In genomic region chr4:120071411-120071810, GRCm38 (mm10) we compare ENCODE assay signal across 38 mouse cellular contexts. TPM values are rescaled to one million over a fixed set of nuclear protein-coding genes. Genes with fewer than 3 reads are reported as not detected.
"Had no signal": no experiment of that assay in that cellular context is flagged by ENCODE, and none has a peak within 500 bp of the region (broad histone marks: within the 10 kb centered on the region; RNA-seq: fewer than 3 reads in every experiment).

No protein-coding gene starts in this region.

- DNase-seq: gastrocnemius, postnatal 36 days; heart, adult 18-20 months; kidney, adult 18-20 months; kidney, adult 8-10 months; kidney, postnatal 10 days; kidney, postnatal 25 days; kidney, postnatal 4 days; liver; liver, embryonic 13.5 days had no signal

- H3K9ac ChIP-seq: heart, embryonic 13.5 days; heart, embryonic 15.5 days; hindbrain, embryonic 15.5 days; limb, embryonic 12.5 days; liver, embryonic 13.5 days; liver, embryonic 15.5 days had no signal

- H3K9me3 ChIP-seq: heart, embryonic 13.5 days; heart, embryonic 15.5 days; hindbrain, embryonic 13.5 days; hindbrain, embryonic 15.5 days; limb, embryonic 10.5 days; limb, embryonic 12.5 days; liver, embryonic 13.5 days; liver, embryonic 15.5 days had no signal

- H3K4me1 ChIP-seq: liver, embryonic 13.5 days; liver, embryonic 15.5 days had no signal

- H3K27ac ChIP-seq: heart, embryonic 13.5 days; heart, embryonic 15.5 days; hindbrain, embryonic 13.5 days; hindbrain, embryonic 15.5 days; hindbrain, postnatal 0 days; limb, embryonic 10.5 days; limb, embryonic 12.5 days; liver, embryonic 13.5 days; liver, embryonic 15.5 days had no signal

- ATAC-seq: hindbrain, postnatal 0 days had no signal

- H3K4me2 ChIP-seq: heart, embryonic 11.5 days; heart, embryonic 13.5 days; heart, embryonic 15.5 days; hindbrain, embryonic 13.5 days; hindbrain, embryonic 15.5 days; limb, embryonic 12.5 days; liver, embryonic 13.5 days; liver, embryonic 15.5 days had no signal

- H3K27me3 ChIP-seq: heart, embryonic 13.5 days; heart, embryonic 15.5 days; hindbrain, embryonic 13.5 days; hindbrain, embryonic 15.5 days; liver, embryonic 13.5 days; liver, embryonic 15.5 days had no signal

- H3K36me3 ChIP-seq: heart, embryonic 13.5 days; heart, embryonic 15.5 days; hindbrain, embryonic 13.5 days; hindbrain, embryonic 15.5 days; limb, embryonic 10.5 days; limb, embryonic 12.5 days; liver, embryonic 13.5 days; liver, embryonic 15.5 days had no signal

- H3K4me3 ChIP-seq: heart, embryonic 13.5 days; heart, embryonic 15.5 days; hindbrain, embryonic 13.5 days; hindbrain, embryonic 15.5 days; layer of hippocampus, adult 2 months; limb, embryonic 10.5 days; limb, embryonic 12.5 days; liver, embryonic 13.5 days; liver, embryonic 15.5 days had no signal

RNA-seq across cellular contexts. Expression of gene AL607142.1, which starts 6.6 kb away (rescaled TPM):
- total RNA-seq: gastrocnemius, adult 18-20 months; gastrocnemius, adult 8-10 months; gastrocnemius, postnatal 14 days; gastrocnemius, postnatal 36 days; granulocyte monocyte progenitor cell, adult 5-6 weeks; heart, adult 18-20 months; heart, adult 8-10 months; heart, postnatal 14 days; heart, postnatal 36 days; hematopoietic stem cell, adult 5-6 weeks; hindbrain, postnatal 0 days; layer of hippocampus, adult 2 months; layer of hippocampus, postnatal 10 days; layer of hippocampus, postnatal 25 days; left cerebral cortex, adult 8-10 months; left cerebral cortex, postnatal 14 days; left cerebral cortex, postnatal 36 days had no signal
- polyA plus RNA-seq: heart, embryonic 11.5 days; heart, embryonic 13.5 days; heart, embryonic 15.5 days; heart, postnatal 0 days; hindbrain, embryonic 11.5 days; hindbrain, embryonic 13.5 days; hindbrain, embryonic 15.5 days; hindbrain, postnatal 0 days; intestine, embryonic 14.5 days; kidney, embryonic 14.5 days; kidney, embryonic 16.5 days; limb, embryonic 10.5 days; limb, embryonic 12.5 days; limb, embryonic 14.5 days; liver, embryonic 13.5 days; liver, embryonic 15.5 days had no signal
